Mouse (Mus musculus) lung, postnatal 10 days (tissue): ENCODE results near the gene Rnf19b.

Source experiments
- DNase-seq: peaks from one replicate; pipeline ENCODE4 v3.0.0; 2021

The Rnf19b gene

DNA sequence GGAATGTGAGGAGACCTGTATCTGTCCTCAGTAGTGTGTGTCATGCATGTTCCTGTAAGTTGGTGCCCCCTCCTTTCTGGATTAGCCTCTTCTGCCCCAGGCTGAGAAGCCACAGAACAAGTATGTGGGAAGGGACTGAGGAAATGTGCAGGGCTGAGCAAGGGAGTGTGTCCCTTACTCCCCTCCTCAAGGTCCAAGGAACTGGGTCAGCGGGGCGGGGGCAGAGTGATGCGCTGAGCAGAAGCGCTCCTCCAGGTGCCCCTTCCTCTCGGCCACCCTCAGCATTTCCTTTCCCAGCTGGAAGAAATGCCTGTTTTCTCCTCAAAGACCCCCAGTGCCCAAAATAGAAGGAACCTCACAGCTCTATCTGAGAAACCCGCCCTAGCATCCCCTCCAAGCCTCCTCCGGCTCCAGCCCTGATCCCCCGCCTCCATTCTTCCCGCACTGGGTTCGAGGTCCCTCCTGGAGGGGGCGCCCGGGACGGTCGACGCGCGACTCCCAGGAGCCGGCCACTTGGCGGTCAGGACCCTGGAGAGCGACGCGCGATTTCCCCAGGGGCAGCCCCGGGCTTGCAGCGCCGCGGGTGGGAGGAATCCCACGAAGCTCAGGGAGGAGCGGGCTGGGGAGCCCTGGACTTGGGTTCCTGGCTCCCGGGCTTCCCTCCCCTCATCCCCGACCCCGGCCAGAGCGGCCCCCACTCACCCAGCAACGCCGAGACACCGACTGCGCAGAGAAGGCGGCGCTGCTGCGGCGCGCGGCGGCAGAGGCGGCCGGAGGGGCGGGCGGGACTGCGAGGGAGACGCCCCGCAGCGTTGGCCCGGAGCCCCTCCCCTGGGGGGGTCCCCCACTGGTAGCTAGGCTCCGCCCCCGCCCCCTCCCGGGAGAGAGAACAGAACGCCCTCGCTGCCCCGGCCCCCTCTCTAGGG is 62.7 kb downstream of the Rnf19b start:
- peak; percentile 82 for DNase-seq

DNA sequence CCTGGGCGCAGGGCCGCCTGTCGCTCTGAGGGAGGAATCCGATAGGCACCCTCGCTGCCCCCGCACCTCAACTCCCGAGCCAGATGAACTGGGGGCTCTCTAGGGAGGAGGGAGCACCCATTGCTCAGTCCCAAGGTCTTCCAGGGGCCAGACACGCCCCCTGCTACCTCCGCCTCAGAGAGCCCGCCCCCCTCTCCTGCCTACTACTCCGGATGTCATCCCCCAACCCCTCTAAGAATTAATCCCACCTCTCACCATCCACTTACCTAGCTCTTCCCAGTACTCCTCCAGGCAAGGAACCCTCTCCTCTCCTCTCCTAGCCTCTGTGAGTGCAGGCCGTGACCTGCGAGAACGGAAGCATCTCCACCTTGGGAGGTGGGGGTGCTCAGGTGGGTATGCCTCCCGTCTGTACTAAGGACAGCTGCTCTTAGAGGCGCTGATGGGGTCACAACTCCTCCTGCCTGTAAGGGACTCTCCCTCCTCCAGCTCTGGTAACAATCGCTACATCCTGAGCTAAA is 63.6 kb downstream of the Rnf19b start, which contains the start of gene Hpca:
Hpca (minus strand) TSS at position 468 of the 518 bp plus-strand sequence.
- no peak for DNase-seq

DNA sequence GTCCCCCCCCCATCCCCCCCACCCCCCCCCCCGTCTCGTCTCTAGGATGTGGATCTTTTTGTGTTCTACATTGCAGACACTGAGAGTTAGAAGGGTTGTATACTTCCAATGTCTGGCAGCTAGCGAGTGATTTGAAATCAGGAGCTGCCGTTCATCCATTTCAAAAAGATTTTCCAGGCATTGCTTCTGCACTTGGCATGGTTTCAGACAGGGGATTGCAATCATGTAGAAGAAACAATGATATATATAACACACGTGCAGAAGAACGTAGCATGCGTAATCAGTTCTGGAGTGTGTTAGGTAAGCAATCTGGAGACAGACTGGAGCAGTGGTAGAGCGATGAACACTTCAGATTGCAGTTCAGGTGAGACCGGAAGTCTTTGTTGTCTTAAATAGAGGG is 64.0 kb downstream of the Rnf19b start:
- no peak for DNase-seq

DNA sequence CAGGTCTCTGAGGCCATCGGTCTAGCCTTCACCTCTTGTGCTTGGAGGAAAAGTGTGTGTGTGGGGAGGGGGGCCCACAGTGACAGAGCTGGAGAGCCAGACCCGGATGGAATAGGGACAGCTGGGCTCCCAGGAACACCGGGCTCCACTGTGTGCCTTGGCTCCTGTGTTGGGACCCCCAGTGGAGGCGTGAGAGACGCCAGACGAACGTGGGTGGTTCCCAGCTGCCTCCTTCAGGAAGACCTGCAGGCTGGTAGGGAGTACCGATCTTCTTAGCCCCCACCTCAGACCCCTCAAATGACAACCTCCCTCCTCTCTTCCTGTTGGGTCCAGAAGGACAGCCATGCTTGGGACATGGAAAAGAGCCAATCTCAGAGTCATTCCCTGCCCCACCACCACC is 64.6 kb downstream of the Rnf19b start:
- no peak for DNase-seq

DNA sequence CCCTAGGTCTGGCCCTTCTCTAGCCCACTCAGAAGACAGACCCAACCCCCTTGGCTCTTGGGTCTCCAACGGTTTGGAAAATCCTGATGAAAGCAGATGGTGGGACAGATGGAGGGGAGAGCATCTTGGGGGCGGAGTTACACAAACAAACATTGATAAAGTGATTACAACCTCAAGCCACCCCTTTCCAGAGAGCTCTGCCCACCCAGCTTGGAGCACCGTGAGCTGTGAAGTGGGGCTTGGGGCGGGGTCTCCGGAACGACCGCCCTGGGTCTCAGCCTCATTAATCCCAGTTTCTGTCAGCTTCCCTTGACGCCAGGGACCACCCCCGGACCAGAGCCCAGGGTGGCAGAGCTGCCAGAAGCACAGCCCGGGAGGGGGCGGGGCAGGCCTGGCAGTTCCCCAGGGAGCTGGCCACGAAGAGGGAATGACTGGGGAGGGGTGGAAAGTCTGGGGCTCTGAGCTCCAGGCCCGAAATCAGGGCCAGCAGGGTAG is 66.6 kb downstream of the Rnf19b start:
- DNase-seq: peak; percentile 37

DNA sequence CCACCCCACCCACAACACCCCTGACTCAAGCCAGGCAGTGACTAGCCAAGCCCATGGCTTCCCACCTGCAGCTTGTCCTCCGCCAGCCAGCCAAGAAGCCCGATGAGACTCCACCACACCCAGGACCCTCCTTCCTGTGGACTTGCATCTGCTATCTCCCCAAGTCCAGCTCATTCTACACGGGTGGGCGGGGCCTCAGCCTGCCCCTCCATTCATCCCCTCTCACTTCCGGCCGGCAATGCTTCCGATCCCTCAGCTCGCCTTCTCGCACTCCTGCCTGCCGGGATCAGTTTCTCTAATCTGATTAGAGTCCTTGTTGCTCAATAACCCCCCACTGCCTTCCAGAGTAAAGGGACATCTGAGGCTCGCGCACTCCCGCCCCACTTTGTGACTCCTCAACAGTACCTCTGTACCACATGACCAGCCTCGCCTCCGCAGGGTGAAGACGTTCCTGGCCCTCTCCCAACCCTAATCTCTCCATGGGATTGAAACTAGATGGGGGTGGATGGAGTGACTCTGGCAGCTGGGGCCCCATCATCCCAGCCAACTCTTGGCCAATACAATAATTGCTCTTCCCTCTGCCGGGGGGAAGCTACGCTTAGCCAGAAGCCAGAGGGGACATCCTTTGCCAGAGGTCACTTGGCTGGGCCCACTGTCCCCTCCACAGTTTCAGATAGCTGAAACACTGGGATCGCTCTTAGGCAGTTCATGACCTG is 67.8 kb downstream of the Rnf19b start:
- peak; percentile 65 for DNase-seq

DNA sequence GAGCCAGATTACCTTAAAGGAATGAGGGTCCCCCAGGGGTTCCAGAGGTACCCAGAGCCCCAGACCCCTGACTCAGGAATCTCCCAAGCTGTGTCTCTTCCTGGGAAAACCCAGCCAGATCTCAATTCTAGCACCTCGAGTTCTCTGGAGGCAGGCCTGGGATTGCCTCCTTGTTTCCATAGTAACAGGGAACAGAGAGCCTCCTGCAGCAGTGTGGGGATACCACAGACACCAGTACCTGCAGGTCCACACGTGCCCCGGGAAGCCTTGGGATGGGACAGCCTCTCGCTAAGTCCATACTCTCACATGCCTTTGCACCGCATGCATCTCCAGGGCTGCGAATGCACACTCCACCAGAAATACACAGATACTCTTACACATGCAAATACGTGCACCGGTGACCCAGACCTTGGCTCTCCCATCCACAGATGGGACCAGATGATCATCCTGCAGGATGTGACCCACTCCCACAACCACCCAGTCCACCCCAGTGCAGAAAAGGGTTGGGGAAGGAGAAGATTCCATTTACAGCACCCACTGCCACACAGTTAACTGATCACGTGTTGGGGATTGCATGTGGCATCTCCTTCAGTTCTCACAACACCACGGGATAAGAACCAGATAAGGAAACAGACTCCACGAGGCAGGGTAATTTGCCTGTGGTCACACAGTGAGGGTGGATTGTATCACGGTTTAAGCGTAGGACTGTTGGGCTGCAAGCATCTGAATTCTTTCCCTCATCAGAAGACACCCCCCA is 70.7 kb downstream of the Rnf19b start:
- no peak for DNase-seq

DNA sequence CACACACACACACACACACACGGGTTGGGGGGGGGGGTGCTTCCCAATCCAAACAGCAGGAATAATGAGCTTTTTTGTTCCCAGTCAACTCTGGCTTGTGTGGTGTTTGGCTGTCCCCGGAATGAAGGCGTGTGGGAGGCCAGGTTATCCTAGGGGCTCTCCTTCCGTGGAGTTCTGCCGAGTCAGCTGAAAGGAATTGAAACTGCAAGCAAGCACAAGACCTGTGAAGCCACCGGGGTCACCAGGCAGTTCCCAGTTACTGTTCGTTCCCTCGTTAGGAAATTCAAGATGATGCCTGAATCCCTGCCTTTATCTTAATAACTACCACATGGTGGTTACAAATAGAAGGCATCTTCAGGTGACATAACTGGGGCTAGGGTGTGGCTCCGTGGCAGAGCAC is 71.3 kb downstream of the Rnf19b start:
- DNase-seq: no peak

DNA sequence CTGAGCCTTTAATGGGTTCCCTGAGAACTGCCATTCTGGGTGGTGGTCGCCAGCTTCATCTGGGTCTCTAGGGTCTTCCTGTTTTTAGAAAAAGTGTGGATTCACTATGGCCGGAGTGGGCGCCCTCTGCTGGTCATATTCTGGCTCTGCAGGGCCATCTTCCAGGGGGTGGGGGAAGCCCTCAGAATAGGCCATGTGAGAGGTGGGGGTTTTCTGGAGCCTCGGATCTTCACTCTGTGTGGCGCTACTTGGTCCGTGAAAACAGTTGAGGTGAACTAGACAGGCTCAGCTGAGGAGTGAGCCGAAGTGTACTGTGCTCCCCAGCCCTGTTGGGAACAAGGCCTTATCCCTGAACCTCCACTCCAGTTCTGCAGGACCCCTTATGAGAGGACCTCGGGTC is 72.1 kb downstream of the Rnf19b start:
- peak; percentile 48 for DNase-seq

DNA sequence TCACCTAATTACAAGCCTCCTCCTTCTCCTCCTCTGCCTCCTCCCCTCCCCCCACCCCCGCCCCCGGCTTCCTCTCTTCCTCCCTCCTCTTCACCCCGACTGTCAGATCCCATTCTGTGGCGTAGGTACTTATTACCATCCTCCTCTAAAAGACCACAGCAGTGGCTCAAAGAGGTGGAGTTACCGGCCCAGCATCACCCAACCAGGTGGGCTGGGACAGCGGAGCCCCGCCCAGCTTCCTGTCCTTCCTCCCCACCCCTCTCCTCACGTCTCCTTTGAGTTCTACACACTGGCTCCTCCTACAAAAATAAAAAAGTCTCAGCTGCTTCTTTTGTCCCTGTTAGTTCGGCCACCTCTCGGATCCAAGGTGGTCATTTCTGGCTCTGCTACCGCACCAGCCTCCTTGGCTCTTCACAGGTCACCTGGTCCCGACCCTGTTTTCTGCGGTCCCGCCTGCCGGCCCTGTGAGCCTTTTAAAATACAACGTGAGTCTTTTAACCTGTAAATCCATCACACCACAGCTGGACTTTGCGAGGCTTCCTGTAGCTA is 72.8 kb downstream of the Rnf19b start:
- peak; percentile 49 for DNase-seq

DNA sequence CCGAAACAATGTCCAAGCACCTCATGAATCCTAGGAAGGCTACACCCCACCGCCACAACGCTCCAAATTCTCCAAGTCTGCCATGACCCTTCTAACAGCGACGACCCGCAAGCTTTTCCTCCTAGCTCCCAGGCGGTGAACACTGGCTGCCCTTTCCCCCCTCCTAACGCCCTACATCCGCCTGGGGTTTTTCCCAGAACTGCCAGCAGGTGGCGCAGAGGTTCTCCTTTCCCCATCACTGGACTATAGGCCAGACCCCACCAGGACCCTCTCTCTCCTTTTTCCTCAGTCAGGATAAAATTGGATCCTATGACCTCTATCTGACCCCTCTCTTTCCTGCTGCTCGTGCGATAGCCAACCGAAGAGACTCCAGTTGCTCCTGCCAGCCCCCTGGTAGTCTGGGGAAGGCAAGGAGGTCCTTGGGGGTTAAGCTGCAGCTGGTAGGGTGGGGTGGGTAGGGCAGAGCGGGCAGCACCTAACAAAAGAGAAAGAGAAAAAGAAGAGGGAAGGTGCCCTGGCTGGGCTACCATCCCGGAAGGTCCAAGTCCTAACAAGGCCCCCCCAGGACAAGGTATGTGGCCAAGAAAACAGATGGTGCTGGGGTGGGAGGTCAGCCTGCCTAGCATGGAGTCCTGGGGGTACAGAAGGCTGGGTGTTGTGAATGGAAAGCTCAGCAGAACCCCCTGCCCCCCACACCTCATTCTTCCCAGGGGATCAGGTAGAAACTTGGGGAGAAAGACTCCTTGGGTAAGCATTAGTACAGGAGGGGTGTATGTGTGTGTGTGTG is 76.9 kb downstream of the Rnf19b start:
- peak; percentile 84 for DNase-seq
